Mouse (Mus musculus) testis, adult 2 months (tissue): ENCODE data around the gene Txk.

Source experiments
- CTCF ChIP-seq: fragments of 200-500 bp; IDR thresholded peaks from 2 replicates; pipeline ENCODE4 v1.5.1; 2012; ENCODE audit warnings: low read depth, mild to moderate bottlenecking, inconsistent platforms, low read length, moderate library complexity; ENCODE audit not compliant: control insufficient read depth, insufficient read depth, insufficient replicate concordance
- POLR2A ChIP-seq: fragments of 200-500 bp; IDR thresholded peaks from 2 replicates; pipeline ENCODE4 v1.6.1; 2012; ENCODE audit warnings: low read depth, mild to moderate bottlenecking, inconsistent platforms, low read length, moderate library complexity; ENCODE audit not compliant: control insufficient read depth

DNA sequence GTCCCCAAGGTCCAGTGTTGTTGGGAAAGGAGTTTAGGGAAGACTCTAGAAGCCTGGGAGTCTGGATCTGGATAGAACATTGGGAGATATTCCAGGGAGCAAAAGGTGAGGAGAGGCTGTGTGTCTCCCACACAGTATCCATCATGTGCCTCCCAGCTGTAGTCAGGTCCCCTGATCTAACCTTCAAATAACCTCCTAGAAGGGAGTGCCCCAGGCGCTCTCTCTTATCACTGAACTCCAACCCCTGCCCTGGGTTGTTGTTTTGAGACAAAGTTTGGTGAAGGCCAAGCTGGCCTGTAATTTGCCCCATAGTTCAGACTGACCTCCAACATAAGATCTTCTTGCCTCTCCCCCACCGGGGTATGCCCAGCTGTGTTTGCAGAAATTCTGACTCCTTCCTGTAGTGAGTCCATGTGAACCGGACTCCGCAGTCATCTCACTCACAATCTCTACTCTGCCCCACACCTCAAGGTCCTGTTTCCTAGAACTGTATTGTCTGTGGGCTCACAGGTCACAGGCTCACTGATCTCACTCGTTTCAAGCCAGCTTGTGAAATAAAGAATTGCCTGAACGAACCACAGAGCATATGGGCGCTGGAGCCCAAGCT, 3.8 kb downstream of the Txk start:
- TF ChIP-seq CTCF, result no peak
- TF ChIP-seq POLR2A, result no peak
